Mouse (Mus musculus) olfactory bulb, adult 2 months (tissue): ENCODE data around the gene Ugt1a9.

Experiments
- CTCF ChIP-seq: fragments of 200-500 bp; IDR thresholded peaks from 2 replicates; pipeline ENCODE4 v1.5.1; 2012; ENCODE audit warnings: low read depth, mild to moderate bottlenecking, low read length, moderate library complexity; ENCODE audit not compliant: insufficient read depth
- POLR2A ChIP-seq: fragments of 200-500 bp; IDR thresholded peaks from 2 replicates; pipeline ENCODE4 v1.6.1; 2012; ENCODE audit warnings: mild to moderate bottlenecking, low read depth, low read length, moderate library complexity; ENCODE audit not compliant: insufficient read depth

- TF ChIP-seq CTCF: no peak
- TF ChIP-seq POLR2A: no peak
These were observed 177.1 kb downstream of the Ugt1a9 start for GRCm38 (mm10) chr1:88247660-88248059.
